Mouse (Mus musculus): ENCODE measurements around the gene Hsp90ab1.

Hsp90ab1 gene

DNA sequence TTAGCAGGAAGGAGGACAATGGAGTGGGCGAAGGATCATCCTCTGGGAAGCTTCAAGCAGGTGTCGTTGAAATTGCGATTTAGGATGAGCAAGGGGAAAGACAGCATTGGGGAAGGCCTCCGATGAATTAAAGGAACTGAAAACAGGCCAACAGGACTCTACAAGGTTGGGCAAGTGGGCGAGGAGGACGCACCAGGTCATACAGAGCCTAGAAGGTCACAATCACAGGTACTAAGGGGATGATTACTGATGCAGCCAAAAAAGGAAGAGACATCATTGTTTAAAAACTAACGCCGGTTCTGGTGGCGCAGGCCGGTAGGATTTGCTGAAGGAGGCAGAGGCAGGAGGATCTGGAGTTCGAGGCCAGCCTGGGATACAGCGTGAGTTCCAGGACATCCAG is 9.9 kb downstream of the Hsp90ab1 start:
- Histone ChIP-seq H3K27me3 (ENCODE audit: control insufficient read depth, insufficient read depth, low read length, poor library complexity, severe bottlenecking) (no peaks in the 10 kb centered on the region), H3K36me3 (ENCODE audit: control insufficient read depth, insufficient read depth, low read length, poor library complexity, severe bottlenecking) (peaks cover 15% of the 10 kb centered on the region)
- DNase-seq (ENCODE audit: low read depth, low spot score) = peak; percentile 77

DNA sequence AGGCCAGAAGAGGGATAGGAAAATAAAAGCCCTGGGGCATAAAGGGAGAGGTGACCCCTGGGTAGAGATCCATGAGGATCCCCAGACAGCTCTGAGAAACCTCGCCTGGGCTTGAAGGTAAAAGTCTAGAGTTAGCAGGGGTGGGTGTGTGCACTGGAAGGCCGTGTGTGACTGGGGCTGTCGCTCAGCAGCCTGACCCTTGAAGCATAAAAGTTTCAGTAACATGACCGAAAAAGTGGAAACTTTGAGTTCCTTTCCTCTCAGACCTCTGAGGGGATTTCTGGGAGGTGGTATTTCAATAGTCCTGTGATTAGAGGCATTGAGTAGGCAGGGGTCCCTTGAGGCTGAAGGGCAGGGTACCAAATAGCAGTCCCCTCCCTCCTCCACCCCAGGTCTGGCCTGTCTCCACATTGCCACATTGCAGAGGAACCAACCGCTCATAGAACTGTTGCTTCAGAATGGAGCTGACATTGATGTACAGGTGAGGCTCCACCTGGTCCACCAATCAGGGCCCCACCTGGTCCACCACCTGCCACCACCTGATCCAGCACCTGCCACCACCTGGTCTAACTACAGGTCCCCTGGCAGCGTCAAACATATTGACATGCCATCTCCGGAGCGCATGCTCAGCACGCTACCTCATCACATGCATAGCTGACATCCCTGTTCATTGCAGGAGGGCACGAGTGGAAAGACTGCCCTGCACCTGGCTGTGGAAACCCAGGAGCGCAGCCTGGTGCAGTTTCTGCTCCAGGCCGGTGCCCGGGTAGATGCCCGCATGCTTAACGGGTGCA is 13.1 kb downstream of the Hsp90ab1 start:
- H3K27me3 ChIP-seq (ENCODE audit: control insufficient read depth, insufficient read depth, low read length, poor library complexity, severe bottlenecking) = no peaks in the 10 kb centered on the region
- peaks cover 9% of the 10 kb centered on the region for H3K36me3 ChIP-seq (ENCODE audit: control insufficient read depth, insufficient read depth, low read length, poor library complexity, severe bottlenecking)
- DNase-seq (ENCODE audit: low read depth, low spot score) = peak; percentile 84

DNA sequence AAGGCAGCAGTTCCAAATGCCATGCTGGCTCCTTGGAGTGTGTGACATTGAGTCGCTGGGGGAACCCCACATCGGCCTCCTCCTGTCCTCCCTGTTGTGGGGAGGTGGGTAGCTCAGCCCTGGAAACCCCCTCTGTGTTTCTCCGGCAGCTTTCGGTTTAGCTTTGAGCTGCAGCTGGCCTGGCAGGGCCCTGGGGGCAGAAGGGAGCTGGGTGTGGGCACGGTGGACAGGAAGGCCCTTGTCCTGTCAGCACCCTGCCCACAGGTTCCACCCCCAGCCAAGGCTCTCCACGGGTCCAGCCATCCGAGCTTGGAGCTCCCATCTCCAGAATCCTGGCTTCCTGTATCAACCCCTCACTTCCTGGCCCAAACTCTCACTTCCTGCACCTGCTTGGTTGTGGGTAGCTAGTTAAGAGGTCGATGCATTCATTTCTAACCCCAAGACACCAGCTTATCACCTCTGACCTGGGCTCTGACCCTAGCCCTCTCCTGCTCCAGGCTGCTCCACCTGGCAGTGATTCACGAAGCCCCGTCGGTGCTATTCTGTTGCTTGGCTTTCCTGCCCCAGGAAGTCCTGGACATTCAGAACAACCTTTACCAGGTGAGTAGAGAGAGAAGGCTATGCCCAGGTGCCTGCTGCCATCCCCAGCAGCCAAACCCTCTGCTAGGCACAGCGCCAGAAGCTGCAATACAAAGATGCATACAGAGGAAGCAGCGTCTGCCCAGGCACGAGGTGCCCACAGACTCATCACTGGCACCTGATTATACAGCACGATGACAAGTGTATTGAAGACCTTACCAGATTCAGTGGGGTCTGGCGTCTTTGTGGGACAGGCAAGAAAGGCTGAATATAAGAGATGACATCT is 14.8 kb downstream of the Hsp90ab1 start:
- H3K36me3 ChIP-seq (ENCODE audit: control insufficient read depth, insufficient read depth, low read length, poor library complexity, severe bottlenecking) = peaks cover 9% of the 10 kb centered on the region
- H3K27me3 ChIP-seq (ENCODE audit: control insufficient read depth, insufficient read depth, low read length, poor library complexity, severe bottlenecking) = no peaks in the 10 kb centered on the region
- peak; percentile 73 for DNase-seq (ENCODE audit: low read depth, low spot score)

DNA sequence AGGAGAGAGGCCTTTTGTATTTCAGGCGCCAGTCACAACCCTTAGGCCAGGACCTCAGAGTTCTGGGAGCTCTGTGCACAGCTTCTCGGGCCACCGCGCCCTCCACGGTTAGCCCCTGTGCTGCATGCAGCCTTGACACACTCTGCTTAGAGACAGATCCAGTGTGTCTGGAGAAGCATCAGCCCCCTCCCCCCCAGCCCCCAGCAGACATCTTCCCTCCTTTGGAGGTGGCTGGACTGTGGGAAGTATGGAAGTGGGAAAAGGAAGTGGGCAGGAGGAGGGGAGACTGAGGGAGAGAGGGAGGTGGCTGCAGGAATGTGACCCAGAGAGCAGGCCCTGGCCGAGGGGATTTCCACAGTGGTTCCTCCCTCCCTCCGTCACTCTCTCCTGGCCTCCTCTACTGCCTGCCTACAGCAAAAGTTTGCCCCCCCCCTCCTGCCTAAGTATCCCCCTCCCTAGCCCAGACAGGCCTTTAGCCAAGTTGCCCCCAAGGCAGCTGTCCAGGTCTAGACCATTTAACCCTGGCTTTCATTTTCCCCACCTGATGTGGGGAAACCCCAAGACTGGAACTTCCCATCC is 15.7 kb downstream of the Hsp90ab1 start:
- peak; percentile 64 for DNase-seq (ENCODE audit: low read depth, low spot score)
- H3K27me3 ChIP-seq (ENCODE audit: control insufficient read depth, insufficient read depth, low read length, poor library complexity, severe bottlenecking) = no peaks in the 10 kb centered on the region
- H3K36me3 ChIP-seq (ENCODE audit: control insufficient read depth, insufficient read depth, low read length, poor library complexity, severe bottlenecking) = peaks cover 7% of the 10 kb centered on the region

DNA sequence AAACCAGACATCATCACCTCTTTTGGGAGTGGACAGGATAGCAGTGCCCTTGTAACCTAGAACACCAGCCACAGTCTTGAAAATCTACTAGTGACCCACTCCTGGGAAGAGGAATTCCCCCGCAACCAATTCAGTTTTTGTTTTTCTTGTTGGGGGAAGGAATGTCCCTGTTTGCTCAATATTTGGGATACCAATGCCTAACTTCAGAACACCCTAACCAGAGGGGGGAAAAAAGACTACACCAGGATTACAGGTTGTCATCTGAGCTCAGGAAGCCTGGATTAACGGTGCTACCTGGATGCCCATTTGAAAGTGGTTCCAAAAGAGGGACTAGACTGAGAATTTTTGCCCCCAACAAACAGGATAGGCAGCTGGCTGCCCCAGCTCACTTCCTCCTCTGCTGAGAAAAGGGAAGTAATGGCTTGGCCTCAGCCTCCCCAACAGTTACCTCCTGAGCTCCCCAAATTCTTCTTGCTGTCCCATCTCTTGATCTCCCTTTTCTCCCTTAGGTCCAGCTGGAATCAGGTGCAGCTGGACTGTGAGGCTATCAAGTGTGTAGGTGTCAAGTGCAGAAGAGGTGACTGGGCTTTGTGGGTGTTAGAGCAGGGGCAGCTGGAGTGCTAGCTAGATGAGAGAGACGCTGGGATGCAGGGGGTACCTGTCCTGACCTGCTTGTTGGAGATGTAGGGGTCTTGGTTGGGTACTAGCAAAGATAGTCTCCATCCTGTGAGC is 16.4 kb downstream of the Hsp90ab1 start:
- Histone ChIP-seq H3K36me3 (ENCODE audit: control insufficient read depth, insufficient read depth, low read length, poor library complexity, severe bottlenecking) (peaks cover 7% of the 10 kb centered on the region), H3K27me3 (ENCODE audit: control insufficient read depth, insufficient read depth, low read length, poor library complexity, severe bottlenecking) (no peaks in the 10 kb centered on the region)
- peak; percentile 74 for DNase-seq (ENCODE audit: low read depth, low spot score)

DNA sequence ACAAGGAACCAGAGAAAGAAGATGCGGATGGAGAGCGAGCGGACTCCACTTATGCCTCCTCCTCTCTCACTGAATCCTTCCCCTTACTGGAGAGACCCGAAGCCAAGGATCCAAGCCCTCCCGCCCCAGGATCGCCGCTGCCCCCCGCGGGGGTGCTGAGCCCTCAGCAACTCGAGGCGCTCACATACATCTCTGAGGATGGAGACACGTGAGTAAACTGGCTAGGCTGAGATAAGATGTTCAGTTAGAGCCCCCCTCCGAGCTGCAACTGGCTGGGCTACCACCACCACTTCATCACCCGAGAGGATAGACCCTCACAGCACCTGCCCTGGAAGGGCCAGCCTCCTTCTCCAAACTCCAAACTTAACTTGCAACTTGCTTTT is 17.0 kb downstream of the Hsp90ab1 start:
- DNase-seq (ENCODE audit: low read depth, low spot score) = no peak
- H3K36me3 ChIP-seq (ENCODE audit: control insufficient read depth, insufficient read depth, low read length, poor library complexity, severe bottlenecking) = peaks cover 7% of the 10 kb centered on the region
- no peaks in the 10 kb centered on the region for H3K27me3 ChIP-seq (ENCODE audit: control insufficient read depth, insufficient read depth, low read length, poor library complexity, severe bottlenecking)

DNA sequence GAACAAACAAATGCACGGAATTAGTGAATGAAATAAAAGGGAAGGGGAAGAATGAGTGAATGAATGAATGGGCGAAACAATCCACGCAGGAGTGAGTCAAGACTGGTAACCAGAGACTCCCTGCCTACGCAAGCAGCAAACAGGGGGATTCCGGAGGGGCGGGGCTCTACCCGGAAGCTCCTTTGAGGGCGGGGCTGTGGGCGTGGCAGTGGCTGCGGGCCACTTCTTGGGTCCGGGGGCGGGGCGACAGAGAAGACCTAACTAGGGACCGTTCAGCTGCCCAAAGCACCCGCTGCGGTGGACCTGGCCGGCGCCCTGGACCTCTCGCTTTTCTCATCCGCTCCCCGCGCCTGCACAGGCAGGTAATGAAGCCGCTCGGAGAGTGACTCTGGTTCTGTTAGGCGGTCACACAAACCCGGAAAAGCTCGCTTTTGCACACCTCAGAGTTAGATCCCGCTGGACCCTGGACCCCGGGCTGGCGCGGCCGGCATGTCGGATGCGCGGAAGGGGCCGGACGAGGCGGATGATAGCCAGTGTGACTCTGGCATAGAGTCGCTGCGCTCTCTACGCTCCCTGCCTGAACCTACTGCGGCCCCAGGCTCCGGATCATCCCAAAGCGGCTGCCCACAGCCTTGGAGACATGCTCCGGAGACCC is 17.5 kb downstream of the Hsp90ab1 start, which contains the start of gene Nfkbie:
TSS of gene Nfkbie (plus strand) at position 252 of the 655 bp plus-strand sequence.
- DNase-seq (ENCODE audit: low read depth, low spot score) = peak; percentile 98
- H3K36me3 ChIP-seq (ENCODE audit: control insufficient read depth, insufficient read depth, low read length, poor library complexity, severe bottlenecking) = peaks cover 5% of the 10 kb centered on the region
- no peaks in the 10 kb centered on the region for H3K27me3 ChIP-seq (ENCODE audit: control insufficient read depth, insufficient read depth, low read length, poor library complexity, severe bottlenecking)

DNA sequence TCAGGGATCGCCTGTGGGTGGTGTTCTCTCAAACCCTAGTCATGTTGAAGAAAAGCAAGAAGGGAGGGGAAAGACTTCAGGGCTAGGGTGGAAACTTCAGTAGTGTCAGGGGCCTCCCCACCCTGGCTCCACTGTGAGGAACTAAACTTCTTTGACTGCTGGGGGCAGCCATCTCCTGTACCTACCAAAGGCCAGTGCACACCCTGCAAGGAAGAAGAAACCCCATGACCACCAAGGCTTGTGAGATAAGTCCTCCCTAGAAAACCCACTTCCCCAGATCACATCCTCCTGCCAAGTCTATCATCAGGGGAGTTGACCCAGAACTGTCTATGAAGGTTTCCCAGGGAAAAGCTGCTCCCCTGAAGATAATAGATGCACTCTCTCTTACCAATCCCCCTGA is 18.7 kb downstream of the Hsp90ab1 start:
- H3K36me3 ChIP-seq (ENCODE audit: control insufficient read depth, insufficient read depth, low read length, poor library complexity, severe bottlenecking) = peaks cover 3% of the 10 kb centered on the region
- H3K27me3 ChIP-seq (ENCODE audit: control insufficient read depth, insufficient read depth, low read length, poor library complexity, severe bottlenecking) = no peaks in the 10 kb centered on the region; the same call in 1 of the 2 replicates
- DNase-seq (ENCODE audit: low read depth, low spot score) = peak; percentile 75

DNA sequence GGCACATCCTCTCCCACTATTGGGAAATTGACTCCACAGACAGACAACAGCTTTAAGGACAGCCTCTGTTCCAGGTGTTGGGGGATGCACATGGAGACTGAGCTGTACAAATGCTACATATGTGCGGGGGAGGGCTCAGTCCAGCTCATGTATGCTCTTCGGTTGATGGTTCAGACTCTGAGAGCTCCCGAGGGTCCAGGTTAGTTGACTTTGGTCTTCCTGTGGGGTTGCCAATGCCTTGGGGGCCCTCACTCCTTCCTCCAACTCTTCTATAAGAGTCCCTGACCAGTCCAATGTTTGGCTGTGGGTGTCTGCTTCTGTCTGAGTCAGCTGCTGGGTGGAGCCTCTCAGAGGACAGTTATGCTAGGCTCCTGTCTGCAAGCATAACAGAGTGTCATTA is 20.0 kb downstream of the Hsp90ab1 start:
- Histone ChIP-seq H3K36me3 (ENCODE audit: control insufficient read depth, insufficient read depth, low read length, poor library complexity, severe bottlenecking) (no peaks in the 10 kb centered on the region), H3K27me3 (ENCODE audit: control insufficient read depth, insufficient read depth, low read length, poor library complexity, severe bottlenecking) (peaks cover 2% of the 10 kb centered on the region)
- no peak for DNase-seq (ENCODE audit: low read depth, low spot score)

DNA sequence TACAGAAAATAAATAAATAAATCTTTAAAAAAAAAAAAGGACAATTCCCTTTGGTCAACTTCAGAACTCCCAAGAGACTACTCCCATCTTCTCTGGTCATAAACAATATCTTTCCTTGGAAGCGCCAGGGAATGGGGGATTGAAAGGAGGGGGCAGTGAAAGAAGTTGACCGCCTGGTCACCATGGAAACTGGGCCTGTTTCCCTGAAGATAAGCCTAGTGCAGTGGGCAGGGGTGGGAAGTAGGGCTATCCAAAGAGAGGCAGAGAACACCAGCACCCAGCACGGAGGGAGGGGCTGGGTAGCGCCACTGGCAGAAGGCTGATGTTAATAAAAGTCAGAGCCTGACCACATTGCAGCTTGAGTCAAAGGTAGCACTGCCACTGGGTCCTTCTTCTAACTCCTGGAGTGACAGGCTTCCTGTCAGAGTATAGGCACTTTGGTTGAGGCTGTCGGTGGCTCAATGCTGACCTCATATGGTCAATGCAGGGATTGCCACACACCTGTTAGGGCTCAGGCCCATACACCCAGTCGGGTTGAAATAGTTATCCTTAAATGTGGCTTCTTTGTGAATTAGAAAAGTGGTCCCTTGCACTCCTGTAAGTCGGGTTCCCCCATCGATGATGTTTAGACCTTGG is 21.1 kb downstream of the Hsp90ab1 start:
- DNase-seq (ENCODE audit: low read depth, low spot score) = peak; percentile 93
- Histone ChIP-seq H3K36me3 (ENCODE audit: control insufficient read depth, insufficient read depth, low read length, poor library complexity, severe bottlenecking) (no peaks in the 10 kb centered on the region), H3K27me3 (ENCODE audit: control insufficient read depth, insufficient read depth, low read length, poor library complexity, severe bottlenecking) (peaks cover 3% of the 10 kb centered on the region)

DNA sequence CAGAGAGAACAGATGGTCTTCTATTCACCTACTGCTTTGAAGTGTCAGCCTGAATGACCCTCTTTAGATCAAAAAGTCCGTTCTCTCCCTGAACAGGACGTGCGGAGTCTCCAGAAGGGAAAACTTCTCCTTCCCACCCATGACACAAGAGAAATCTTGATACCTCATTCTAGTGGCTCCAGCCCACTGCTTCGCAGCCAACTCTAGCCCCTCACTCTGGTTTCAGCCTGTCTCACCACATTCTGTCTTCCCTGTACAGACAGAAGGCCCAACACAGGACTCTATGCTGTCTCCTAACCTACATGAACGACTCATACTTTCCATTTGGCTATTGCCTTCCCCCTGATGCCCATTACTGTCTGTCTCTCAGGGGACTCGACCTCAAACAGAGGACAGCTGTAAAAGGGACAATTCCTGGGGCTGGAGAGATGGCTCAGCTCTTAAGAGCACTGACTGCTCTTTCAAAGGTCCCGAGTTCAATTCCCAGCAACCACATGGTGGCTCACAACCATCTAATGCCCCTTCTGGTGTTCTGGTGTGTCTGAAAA is 21.7 kb downstream of the Hsp90ab1 start:
- H3K36me3 ChIP-seq (ENCODE audit: control insufficient read depth, insufficient read depth, low read length, poor library complexity, severe bottlenecking) = no peaks in the 10 kb centered on the region
- DNase-seq (ENCODE audit: low read depth, low spot score) = peak; percentile 13
- peaks cover 3% of the 10 kb centered on the region for H3K27me3 ChIP-seq (ENCODE audit: control insufficient read depth, insufficient read depth, low read length, poor library complexity, severe bottlenecking)

DNA sequence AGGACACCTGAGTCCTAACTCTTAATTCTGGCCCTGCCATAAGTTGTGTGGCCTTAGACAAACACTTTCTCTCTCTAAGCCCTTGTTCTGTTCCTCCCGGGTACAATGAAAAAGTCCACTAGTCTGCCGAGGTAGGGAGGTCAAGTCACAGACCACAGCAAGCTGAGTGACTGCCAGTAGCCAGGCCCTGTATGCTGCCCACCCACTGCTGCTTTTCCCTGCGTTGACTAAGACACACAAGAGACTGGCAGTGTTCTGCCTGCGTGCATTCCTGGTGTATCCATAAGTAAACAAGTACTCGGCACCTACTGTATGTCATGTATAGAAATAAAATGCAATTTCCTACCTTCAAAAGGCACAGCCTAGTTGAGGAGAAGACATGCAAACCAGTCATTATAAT is 22.8 kb downstream of the Hsp90ab1 start:
- peaks cover 3% of the 10 kb centered on the region for H3K27me3 ChIP-seq (ENCODE audit: control insufficient read depth, insufficient read depth, low read length, poor library complexity, severe bottlenecking)
- no peaks in the 10 kb centered on the region for H3K36me3 ChIP-seq (ENCODE audit: control insufficient read depth, insufficient read depth, low read length, poor library complexity, severe bottlenecking)
- peak; percentile 7 for DNase-seq (ENCODE audit: low read depth, low spot score)

DNA sequence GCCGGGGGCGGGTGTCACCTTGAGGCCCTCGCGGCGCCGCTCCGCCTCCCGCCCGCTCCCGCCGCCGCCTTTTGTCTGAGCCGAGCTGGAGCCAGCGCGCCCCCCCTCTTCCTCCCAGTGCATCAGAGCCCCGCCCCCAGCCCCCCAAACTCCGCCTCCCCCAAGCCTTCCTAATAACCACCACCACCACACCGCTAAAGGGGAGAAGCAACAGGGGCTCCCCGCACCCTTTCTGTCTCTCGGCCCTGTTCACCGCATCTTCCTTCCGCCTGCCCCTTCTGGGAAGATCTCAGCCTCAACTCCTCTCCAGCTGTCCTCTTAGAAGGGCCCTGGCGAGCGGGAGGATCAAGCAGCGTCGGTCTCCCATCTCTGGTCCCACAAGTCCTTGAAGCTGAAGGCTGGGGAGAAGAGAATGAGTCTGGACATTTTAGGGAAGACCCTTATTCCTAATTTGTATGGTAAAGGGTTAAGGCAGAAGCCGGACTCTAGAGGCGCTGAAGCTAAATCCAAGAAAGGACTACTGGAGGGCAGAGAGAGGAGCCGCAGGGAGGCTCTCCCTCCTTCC is 23.4 kb downstream of the Hsp90ab1 start, which contains the start of gene Tmem151b:
TSS of gene Tmem151b (minus strand) at position 61 of the 565 bp plus-strand sequence.
- DNase-seq (ENCODE audit: low read depth, low spot score) = peak; percentile 35
- peaks cover 3% of the 10 kb centered on the region for H3K27me3 ChIP-seq (ENCODE audit: control insufficient read depth, insufficient read depth, low read length, poor library complexity, severe bottlenecking)
- H3K36me3 ChIP-seq (ENCODE audit: control insufficient read depth, insufficient read depth, low read length, poor library complexity, severe bottlenecking) = no peaks in the 10 kb centered on the region

Data from splenic B cell, adult 2 months (primary cell).